Mouse (Mus musculus) heart, postnatal 0 days (tissue): ENCODE results near the gene Cep104.

Experiments
- CTCF ChIP-seq: IDR thresholded peaks from 2 replicates; pipeline ENCODE4 v1.5.1; 2016; ENCODE audit warnings: antibody characterized with exemption, control low read depth, low read depth
- EP300 ChIP-seq: IDR thresholded peaks from 2 replicates; pipeline ENCODE4 v1.6.1; 2016; ENCODE audit warnings: antibody characterized with exemption, low read depth

GRCm38 (mm10) chr4:153951692-153952091 lies 23.3 kb upstream of the Cep104 start:
- TF ChIP-seq EP300 (no peak), CTCF (no peak)
